ENCODE assay signal across 10 mouse cellular contexts in the genomic region with DNA sequence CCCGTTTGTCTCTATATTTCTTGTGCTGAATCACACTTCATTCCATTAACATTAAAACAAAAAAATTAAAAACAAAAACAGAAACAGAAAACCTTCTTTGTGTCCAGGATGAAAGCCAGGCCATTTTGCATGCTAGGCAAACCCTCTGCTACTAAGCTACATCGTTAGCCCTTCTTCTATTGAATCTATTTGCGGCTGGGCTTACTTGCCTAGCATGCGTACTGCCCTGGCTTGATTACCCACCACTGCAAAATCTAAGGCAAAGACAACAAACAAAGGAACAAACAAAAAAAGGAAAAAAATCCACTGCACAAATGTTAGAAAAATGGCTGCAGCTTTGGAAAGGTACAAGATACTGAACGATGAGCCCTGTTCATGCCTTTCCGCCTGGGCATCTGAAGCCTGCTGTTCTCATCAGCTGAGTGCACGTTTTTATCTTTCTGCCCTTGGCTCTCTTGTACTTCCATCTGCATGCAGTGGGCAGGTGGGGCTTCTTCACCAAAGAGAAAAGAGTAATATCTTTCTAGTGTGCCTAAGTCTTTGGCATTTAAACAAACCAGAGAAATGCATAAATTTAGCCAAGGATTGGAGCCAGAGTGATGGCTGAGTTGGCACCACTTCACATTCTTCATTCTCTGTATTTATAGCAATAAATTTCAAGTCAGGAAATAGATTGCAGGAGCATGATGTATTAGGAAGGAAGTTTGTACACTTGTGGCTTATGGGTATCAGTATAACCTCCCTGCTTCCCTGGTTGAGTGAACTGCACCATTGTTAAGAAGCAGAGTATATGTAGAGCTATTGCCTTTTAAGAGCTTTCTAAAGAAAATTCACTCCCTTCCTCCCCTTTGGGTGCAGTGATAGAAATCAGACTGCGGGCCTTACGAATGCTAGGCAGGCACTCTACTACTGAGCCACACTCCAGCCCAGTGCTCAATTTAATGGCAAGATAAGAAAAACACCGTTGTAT.
A peak's percentile ranks its signal among the peaks of the same experiment; 100 is the strongest.
DNase-seq lines count a peak whose midpoint lies in the region; ATAC-seq and TF ChIP-seq lines count a peak whose summit lies in the region.
"Had no signal": no experiment of that assay in that cellular context is flagged by ENCODE, and none has a peak within 500 bp of the region (broad histone marks: within the 10 kb centered on the region; RNA-seq: fewer than 3 reads in every experiment).

No protein-coding gene starts in this region.

- TF ChIP-seq POLR2A in kidney, adult 2 months (IDR thresholded peaks at IDR 0.05; ENCODE audit: low read depth, low read length), result no peak

- H3K27ac ChIP-seq in heart, postnatal 0 days (ENCODE audit: low read depth), result peak overlapping the region; percentile 62
- H3K27ac ChIP-seq in neural tube, embryonic 13.5 days (replicated peaks), result peak overlapping the region; percentile 24
- peak overlapping the region; percentile 67 for H3K27ac ChIP-seq in neural tube, embryonic 15.5 days (replicated peaks)
- H3K27ac ChIP-seq in kidney, adult 2 months (ENCODE audit: insufficient read depth, low read depth, low read length), result no peak overlapping the region

- DNase-seq in heart, postnatal 0 days (ENCODE audit: low spot score), result peak; percentile 48
- DNase-seq in heart, adult 18-20 months, result no peak
- no peak for DNase-seq in neural tube, embryonic 10.5 days (ENCODE audit: extremely low spot score, low spot score)
- no peak for DNase-seq in adrenal gland, postnatal 14 days
- no peak for DNase-seq in kidney, adult 2 months
- DNase-seq: gastrocnemius, postnatal 10 days had no signal

- no peaks in the 10 kb centered on the region for H3K36me3 ChIP-seq in heart, postnatal 0 days (replicated peaks; ENCODE audit: control insufficient read depth, insufficient read depth, low read length)
- no peaks in the 10 kb centered on the region for H3K36me3 ChIP-seq in neural tube, embryonic 13.5 days
- H3K36me3 ChIP-seq in neural tube, embryonic 15.5 days, result no peaks in the 10 kb centered on the region
- no peaks in the 10 kb centered on the region; the same call in 1 of the 2 replicates for H3K36me3 ChIP-seq in kidney, adult 2 months (ENCODE audit: control insufficient read depth, insufficient read depth, low read length)

- ATAC-seq in heart, postnatal 0 days (ENCODE audit: insufficient read depth, low read depth), result peak; percentile 66
- ATAC-seq in neural tube, embryonic 13.5 days (ENCODE audit: low read depth), result 0 out of 2 replicates have a peak, but pooled peaks have one; percentile 40
- ATAC-seq in common myeloid progenitor, adult 5-6 weeks (replicated peaks; ENCODE audit: low read depth, poor library complexity, severe bottlenecking), result peak; percentile 74
- no peak for ATAC-seq in neural tube, embryonic 15.5 days (ENCODE audit: low FRiP score)
- ATAC-seq: lung, postnatal 0 days had no signal

- H3K4me2 ChIP-seq in heart, postnatal 0 days (ENCODE audit: low read depth, low read length), result 0 out of 2 replicates have a peak overlapping the region, but pooled peaks have one; percentile 9
- no peak overlapping the region for H3K4me2 ChIP-seq in neural tube, embryonic 13.5 days
- H3K4me2 ChIP-seq in neural tube, embryonic 15.5 days, result no peak overlapping the region

- H3K27me3 ChIP-seq in heart, postnatal 0 days (ENCODE audit: control insufficient read depth, insufficient read depth, low read length), result no peaks in the 10 kb centered on the region
- no peaks in the 10 kb centered on the region for H3K27me3 ChIP-seq in neural tube, embryonic 13.5 days
- H3K27me3 ChIP-seq in neural tube, embryonic 15.5 days (replicated peaks), result no peaks in the 10 kb centered on the region
- no peaks in the 10 kb centered on the region for H3K27me3 ChIP-seq in kidney, adult 2 months (replicated peaks; ENCODE audit: control insufficient read depth, insufficient read depth, low read length)

- WGBS in heart, postnatal 0 days, result 45% methylated on average over 10 of the region's 10 CpGs
- WGBS in neural tube, embryonic 13.5 days, result 72% methylated on average over 10 of the region's 10 CpGs
- whole genome bisulfite sequencing in neural tube, embryonic 15.5 days, result 61% methylated on average over 10 of the region's 10 CpGs
- 77% methylated on average over 10 of the region's 10 CpGs for WGBS in kidney, adult 2 months

- no peaks in the 10 kb centered on the region for H3K9me3 ChIP-seq in heart, postnatal 0 days (replicated peaks; ENCODE audit: control insufficient read depth, low read length)
- no peaks in the 10 kb centered on the region for H3K9me3 ChIP-seq in neural tube, embryonic 13.5 days
- no peaks in the 10 kb centered on the region for H3K9me3 ChIP-seq in neural tube, embryonic 15.5 days (replicated peaks)

- H3K9ac ChIP-seq in heart, postnatal 0 days (replicated peaks; ENCODE audit: low read depth, low read length), result no peak overlapping the region
- no peak overlapping the region for H3K9ac ChIP-seq in neural tube, embryonic 13.5 days
- no peak overlapping the region for H3K9ac ChIP-seq in neural tube, embryonic 15.5 days (replicated peaks)

- TF ChIP-seq EP300 in heart, postnatal 0 days (IDR thresholded peaks at IDR 0.05; ENCODE audit: low read depth), result no peak

- no peak for TF ChIP-seq CTCF in heart, postnatal 0 days (IDR thresholded peaks at IDR 0.05; ENCODE audit: low read depth)
- no peak for TF ChIP-seq CTCF in kidney, adult 2 months (conservative IDR thresholded peaks at IDR 0.05; ENCODE audit: insufficient read depth, insufficient read length, low read depth, low read length)

- H3K4me1 ChIP-seq in heart, postnatal 0 days (ENCODE audit: control insufficient read depth, insufficient read depth), result peaks cover 20% of the 10 kb centered on the region
- H3K4me1 ChIP-seq in neural tube, embryonic 13.5 days (replicated peaks), result peaks cover 20% of the 10 kb centered on the region
- H3K4me1 ChIP-seq in neural tube, embryonic 15.5 days, result peaks cover 7% of the 10 kb centered on the region
- H3K4me1 ChIP-seq in kidney, adult 2 months (ENCODE audit: control insufficient read depth, insufficient read depth, low read length), result peaks cover 8% of the 10 kb centered on the region; the same call in 1 of the 2 replicates

- no peak overlapping the region for H3K4me3 ChIP-seq in heart, postnatal 0 days (ENCODE audit: low read depth, low read length)
- H3K4me3 ChIP-seq in neural tube, embryonic 13.5 days, result no peak overlapping the region
- H3K4me3 ChIP-seq in neural tube, embryonic 15.5 days (replicated peaks), result no peak overlapping the region
- H3K4me3 ChIP-seq in kidney, adult 2 months (ENCODE audit: insufficient read depth, low read depth, low read length), result no peak overlapping the region
